Mouse (Mus musculus): Measurements from ENCODE around the gene Sparcl1.

DNA sequence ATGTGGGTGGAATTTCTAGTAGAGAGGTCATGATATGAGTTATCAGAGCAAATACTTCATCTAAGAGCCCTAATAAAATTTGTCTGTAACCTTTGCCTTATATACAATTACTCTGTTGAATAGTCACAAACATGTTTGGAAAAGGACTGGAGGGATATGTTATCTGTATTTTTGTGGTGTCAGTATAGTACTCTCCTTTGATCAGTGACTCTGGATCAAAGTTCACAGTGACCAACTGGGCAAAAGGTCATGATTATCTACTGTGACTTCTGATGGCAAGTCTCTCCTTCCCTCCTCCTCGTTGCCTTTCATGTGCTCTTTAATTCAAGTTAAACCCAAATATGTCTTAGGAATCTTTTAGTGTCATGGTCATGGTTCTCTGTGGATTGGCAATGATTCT is 77.7 kb downstream of the Sparcl1 start:
- TF ChIP-seq CTCF (IDR thresholded peaks at IDR 0.05; ENCODE audit: low read depth, low read length) (no peak), POLR2A (IDR thresholded peaks at IDR 0.05; ENCODE audit: extremely low read depth, insufficient read depth, low read length) (no peak)

All from liver, adult 2 months (tissue).